Mouse (Mus musculus) liver, adult 2 months (tissue): ENCODE results near the gene Slc7a5.

Experiments
- CTCF ChIP-seq: fragments of 200-500 bp; IDR thresholded peaks from 2 replicates; pipeline ENCODE4 v1.5.1; 2011; ENCODE audit warnings: low read depth, low read length, control low read depth
- POLR2A ChIP-seq: fragments of 200-500 bp; IDR thresholded peaks from 2 replicates; pipeline ENCODE4 v1.6.1; 2011; ENCODE audit warnings: low read length, control low read depth; ENCODE audit not compliant: insufficient read depth; ENCODE audit errors: extremely low read depth

DNA sequence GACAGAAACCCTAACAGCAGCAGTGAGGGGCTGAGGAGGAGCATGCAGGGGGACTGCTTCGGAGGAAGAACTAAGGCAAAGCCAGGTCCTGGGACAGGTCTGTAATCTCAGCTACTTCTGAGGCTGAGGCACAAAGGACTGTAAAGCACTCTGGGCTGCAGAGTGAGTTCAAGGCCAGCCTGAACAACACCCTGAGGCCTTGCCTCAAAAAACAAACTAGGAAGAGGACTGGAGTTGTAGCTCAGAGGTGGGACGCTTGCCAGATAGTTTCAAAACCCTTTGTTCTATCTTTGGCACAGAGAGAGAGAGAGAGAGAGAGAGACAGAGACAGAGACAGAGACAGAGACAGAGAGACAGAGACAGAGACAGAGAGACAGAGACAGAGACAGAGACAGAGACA lies 53.9 kb downstream of the Slc7a5 start:
- TF ChIP-seq CTCF = no peak
- no peak for TF ChIP-seq POLR2A
